Comparison of ENCODE assay signal across 8 mouse cellular contexts in genomic region chr3:102466587-102466986, GRCm38 (mm10). TPM values are rescaled to one million over a fixed set of nuclear protein-coding genes. Genes with fewer than 3 reads are reported as not detected.
DNase-seq lines count a peak whose midpoint lies in the region; ATAC-seq and TF ChIP-seq lines count a peak whose summit lies in the region.

No protein-coding gene starts in this region.

- H3K4me3 ChIP-seq in liver, embryonic 12.5 days = no peak overlapping the region
- no peak overlapping the region for H3K4me3 ChIP-seq in midbrain, postnatal 0 days (ENCODE audit: low read depth, low read length)

- no peaks in the 10 kb centered on the region for H3K4me1 ChIP-seq in liver, embryonic 12.5 days
- no peaks in the 10 kb centered on the region for H3K4me1 ChIP-seq in midbrain, postnatal 0 days (ENCODE audit: insufficient read depth, low read length)

- H3K9me3 ChIP-seq in liver, embryonic 12.5 days (replicated peaks) = no peaks in the 10 kb centered on the region
- no peaks in the 10 kb centered on the region for H3K9me3 ChIP-seq in midbrain, postnatal 0 days (ENCODE audit: low read length)

- H3K9ac ChIP-seq in liver, embryonic 12.5 days = no peak overlapping the region
- no peak overlapping the region for H3K9ac ChIP-seq in midbrain, postnatal 0 days (replicated peaks; ENCODE audit: low read length, poor library complexity, severe bottlenecking)

- peak; percentile 48 for DNase-seq in liver
- DNase-seq in cerebellum, adult 8-10 months = peak; percentile 29
- DNase-seq in forelimb bud, embryonic 11.5 days (ENCODE audit: low read depth, low spot score) = peak; percentile 75
- DNase-seq in induced T-regulatory cell, adult 2 months (ENCODE audit: low read depth) = peak; percentile 16
- DNase-seq in left cerebral cortex, postnatal 4 days = peak; percentile 66
- peak; percentile 61 for DNase-seq in midbrain, postnatal 0 days (ENCODE audit: low spot score)

- H3K27me3 ChIP-seq in liver, embryonic 12.5 days (replicated peaks) = peaks cover 39% of the 10 kb centered on the region
- peaks cover 35% of the 10 kb centered on the region for H3K27me3 ChIP-seq in midbrain, postnatal 0 days (ENCODE audit: insufficient read depth, low read length)

- H3K27ac ChIP-seq in liver, embryonic 12.5 days = no peak overlapping the region
- H3K27ac ChIP-seq in midbrain, postnatal 0 days (ENCODE audit: low read depth, low read length) = no peak overlapping the region

- H3K4me2 ChIP-seq in liver, embryonic 12.5 days = no peak overlapping the region
- no peak overlapping the region for H3K4me2 ChIP-seq in midbrain, postnatal 0 days (ENCODE audit: low read depth, low read length, poor library complexity, severe bottlenecking)

- intact Hi-C loops in left cerebral cortex, postnatal 4 days (cut with DNase I) = no loop called here

- peak; percentile 84 for TF ChIP-seq CTCF in midbrain, postnatal 0 days (IDR thresholded peaks at IDR 0.05)

- WGBS in liver, embryonic 12.5 days (ENCODE audit: insufficient replicate concordance) = 12% methylated on average over 3 of the region's 3 CpGs
- 34% methylated on average over 3 of the region's 3 CpGs for WGBS in midbrain, postnatal 0 days

- no peaks in the 10 kb centered on the region for H3K36me3 ChIP-seq in liver, embryonic 12.5 days
- no peaks in the 10 kb centered on the region for H3K36me3 ChIP-seq in midbrain, postnatal 0 days (ENCODE audit: insufficient read depth, low read length)

- no peak for ATAC-seq in liver, embryonic 12.5 days
- ATAC-seq in midbrain, postnatal 0 days (ENCODE audit: low FRiP score) = peak; percentile 42; the same call in 1 of the 2 replicates
- no peak for ATAC-seq in monocyte, adult 5-6 weeks (replicated peaks; ENCODE audit: insufficient number of reproducible peaks, low FRiP score, low TSS enrichment, poor library complexity, severe bottlenecking)

RNA-seq across cellular contexts. Expression of gene Ngf, which starts 3.1 kb away (rescaled TPM):
- polyA plus RNA-seq in liver, embryonic 12.5 days (2016; fragmentation: Nextera tagmentation; extraction: Ambion mirVana) = 0.21 and 0.25 TPM in 2 replicates
- 1 to 10 TPM; 1.4 to 2.3 TPM for total RNA-seq in left cerebral cortex, postnatal 4 days (2021)
- 1.3 and 4.9 TPM in 2 replicates for total RNA-seq in midbrain, postnatal 0 days (2014; rRNA removed)
- polyA plus RNA-seq in midbrain, postnatal 0 days (2015; fragmentation: Nextera tagmentation; extraction: Ambion mirVana) = 0.28 and 1.1 TPM in 2 replicates
- not detected in 3 replicates for total RNA-seq in monocyte, adult 5-6 weeks (2017)

Comparison
In these comparisons a context has a peak if more than half of its experiments do, and no peak if none do; other contexts are left out.
1. DNase-seq: peak in every context shown above with its lines; median percentile 75 in forelimb bud, embryonic 11.5 days; 66 in left cerebral cortex, postnatal 4 days; 61 in midbrain, postnatal 0 days; 48 in liver; 29 in cerebellum, adult 8-10 months; 16 in induced T-regulatory cell, adult 2 months.